Mouse (Mus musculus): ENCODE results near the gene Exoc6b. TPM values are rescaled to one million over a fixed set of nuclear protein-coding genes. Genes with fewer than 3 reads are reported as not detected.
"Not testable (repeated sequence)": the region's sequence is repeated elsewhere in the genome, so short reads cannot be mapped to it uniquely, and the experiment has no call there.

The Exoc6b gene
- total RNA-seq (2014; rRNA removed) (43.7 and 54.6 TPM in 2 replicates), polyA plus RNA-seq (2015; fragmentation: Nextera tagmentation; extraction: Ambion mirVana) (35.3 and 37.0 TPM in 2 replicates)

DNA sequence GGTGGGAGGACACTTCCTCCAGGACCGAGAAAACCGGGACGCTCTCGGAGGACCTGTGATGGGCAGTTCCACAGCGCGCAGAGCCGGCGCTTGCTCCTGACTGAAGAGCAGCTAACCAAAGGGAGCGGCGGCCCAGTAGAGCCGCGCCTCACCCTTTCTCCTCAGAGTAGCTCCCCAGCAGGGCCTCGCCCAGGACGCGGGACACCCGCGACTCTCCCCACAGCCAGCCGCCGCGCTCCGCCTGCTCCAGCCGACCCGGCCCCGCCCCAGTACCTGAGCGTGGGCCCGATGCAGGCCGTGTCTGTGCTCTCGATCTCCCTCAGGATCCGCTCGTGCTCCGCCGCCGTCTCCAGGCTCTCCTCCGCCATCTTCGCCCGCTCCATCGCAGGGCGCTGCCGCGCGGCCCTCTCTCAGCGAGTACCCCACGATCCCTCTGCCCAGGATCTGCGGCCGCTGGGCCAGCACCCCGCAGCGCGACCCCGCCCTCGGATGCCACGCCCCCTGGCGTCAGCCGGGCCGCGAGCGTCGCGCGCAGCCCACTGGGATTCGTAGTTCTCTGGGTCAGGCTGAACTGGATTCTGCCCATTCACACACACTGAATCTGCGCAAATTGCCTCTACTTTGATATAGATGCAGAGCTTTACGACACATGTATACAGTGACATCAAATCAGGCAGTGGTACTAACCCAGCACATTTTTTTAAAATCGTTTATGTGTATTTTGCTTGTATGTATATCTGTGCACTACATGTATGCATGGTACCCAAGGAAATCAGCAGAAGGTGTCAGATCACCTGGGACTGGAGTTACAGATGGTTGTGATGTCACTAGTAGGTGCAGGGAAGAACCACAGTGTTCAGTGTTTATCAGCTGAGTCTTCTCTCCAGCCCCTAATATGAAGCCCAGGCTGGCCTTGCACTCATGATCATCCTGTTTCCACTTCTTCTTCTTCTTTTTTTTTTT lies at the start of gene Exoc6b:
Exoc6b (minus strand) TSS at position 491 of the 963 bp plus-strand sequence.
- Histone ChIP-seq H3K9me3 (ENCODE audit: low read length) (no peaks in the 10 kb centered on the region), H3K4me1 (ENCODE audit: insufficient read depth, low read length) (peaks cover 7% of the 10 kb centered on the region; the same call in 1 of the 2 replicates), H3K27ac (ENCODE audit: low read depth, low read length) (peak within 1 kb of the TSS; percentile 88), H3K27me3 (ENCODE audit: insufficient read depth, low read length) (no peaks in the 10 kb centered on the region), H3K4me3 (ENCODE audit: low read depth, low read length) (peak within 1 kb of the TSS; percentile 86), H3K4me2 (ENCODE audit: low read depth, low read length, poor library complexity, severe bottlenecking) (peak within 1 kb of the TSS; percentile 49), H3K9ac (replicated peaks; ENCODE audit: low read length, poor library complexity, severe bottlenecking) (peak within 1 kb of the TSS; percentile 70), H3K36me3 (ENCODE audit: insufficient read depth, low read length) (no peaks in the 10 kb centered on the region)
- ATAC-seq (ENCODE audit: low FRiP score) = peak; percentile 91
- peak; percentile 86 for DNase-seq (ENCODE audit: low spot score)
- peak; percentile 53 for TF ChIP-seq CTCF (IDR thresholded peaks at IDR 0.05)
- WGBS = under 1% methylated on average over 45 of the region's 63 CpGs

DNA sequence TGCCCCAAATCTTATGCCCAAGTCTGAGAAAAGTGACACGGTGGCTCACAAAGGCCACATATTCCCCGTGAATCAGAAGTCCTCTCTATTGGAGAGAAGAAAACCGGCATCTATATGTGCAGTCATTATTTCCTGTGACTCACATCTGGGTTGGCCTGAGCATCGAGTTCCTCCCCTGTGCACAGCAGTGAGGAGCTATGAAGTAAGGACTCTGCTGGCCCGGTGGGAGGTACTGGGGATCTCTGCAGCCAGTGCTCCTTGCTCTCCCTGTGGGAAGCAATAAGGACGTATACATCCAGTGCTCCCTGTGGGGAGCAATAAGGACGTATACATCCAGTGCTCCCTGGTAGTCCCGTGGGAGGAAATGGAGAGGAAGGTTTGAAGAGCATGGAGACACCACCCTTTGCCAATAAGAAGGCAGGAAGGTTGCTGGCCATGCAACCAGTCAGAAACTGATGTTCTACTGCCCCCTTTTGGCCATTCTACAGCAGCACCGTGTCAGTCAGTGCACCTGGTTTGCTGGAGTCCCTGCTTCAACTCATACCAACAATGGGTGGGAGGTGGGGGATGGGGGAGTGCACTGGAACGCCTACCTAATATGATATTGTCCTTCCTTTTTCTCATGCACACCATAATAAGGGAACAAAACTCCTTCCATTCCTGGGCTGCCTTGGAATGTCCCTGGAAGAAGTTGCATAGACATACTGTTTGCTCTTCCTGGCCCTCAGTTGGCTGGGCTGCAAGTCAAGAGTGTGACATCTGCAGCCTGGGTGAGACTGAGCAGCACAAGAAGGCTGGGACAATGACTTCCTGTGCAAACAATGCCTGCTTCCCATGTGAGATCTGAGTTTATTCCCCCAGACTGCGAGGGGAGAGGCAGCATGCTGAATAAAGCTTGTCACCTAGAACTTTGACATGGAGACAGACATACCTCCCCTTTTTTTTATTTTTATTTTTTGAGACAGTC lies 48.5 kb upstream of the Exoc6b start:
- H3K9ac ChIP-seq (replicated peaks; ENCODE audit: low read length, poor library complexity, severe bottlenecking); H3K4me3 ChIP-seq (ENCODE audit: low read depth, low read length); H3K4me2 ChIP-seq (ENCODE audit: low read depth, low read length, poor library complexity, severe bottlenecking); H3K27ac ChIP-seq (ENCODE audit: low read depth, low read length); H3K36me3 ChIP-seq (ENCODE audit: insufficient read depth, low read length); H3K4me1 ChIP-seq (ENCODE audit: insufficient read depth, low read length); H3K27me3 ChIP-seq (ENCODE audit: insufficient read depth, low read length); H3K9me3 ChIP-seq (ENCODE audit: low read length); ATAC-seq (ENCODE audit: low FRiP score): not testable (repeated sequence)
- WGBS = 37% methylated on average over 8 of the region's 11 CpGs
- DNase-seq (ENCODE audit: low spot score) = peak; percentile 71
- TF ChIP-seq CTCF (IDR thresholded peaks at IDR 0.05) = peak; percentile 72

DNA sequence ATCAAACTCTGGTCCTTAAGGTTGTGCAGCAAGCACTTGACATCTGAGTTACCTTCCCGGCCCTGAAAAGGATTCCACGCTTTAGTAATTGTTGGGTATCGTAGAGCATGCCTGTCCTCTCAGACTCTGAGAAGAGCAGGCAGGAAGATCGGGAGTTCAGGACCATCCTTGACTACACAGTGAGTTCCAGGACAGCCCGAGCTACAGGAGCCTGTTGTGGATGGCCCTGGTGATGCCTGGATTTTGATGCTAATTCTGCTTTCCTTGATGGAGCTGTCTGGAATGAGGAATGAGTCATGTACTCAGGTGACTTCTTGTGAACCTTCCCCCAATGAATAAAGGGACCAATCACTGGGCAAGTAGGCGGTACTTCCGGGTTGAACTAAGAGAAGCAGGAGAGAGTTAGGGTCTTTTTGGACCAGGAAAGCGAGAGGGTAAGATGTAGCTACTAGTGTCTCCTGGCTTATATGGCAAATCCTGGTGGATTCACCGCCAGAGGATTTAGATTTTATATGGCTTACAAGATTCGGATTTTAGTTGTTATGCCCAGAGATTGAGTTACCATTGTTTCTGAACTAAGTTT lies 35.8 kb upstream of the Exoc6b start:
- Histone ChIP-seq H3K27ac (ENCODE audit: low read depth, low read length) (no peak overlapping the region), H3K27me3 (ENCODE audit: insufficient read depth, low read length) (no peaks in the 10 kb centered on the region), H3K9me3 (ENCODE audit: low read length) (no peaks in the 10 kb centered on the region), H3K9ac (replicated peaks; ENCODE audit: low read length, poor library complexity, severe bottlenecking) (no peak overlapping the region), H3K4me2 (ENCODE audit: low read depth, low read length, poor library complexity, severe bottlenecking) (no peak overlapping the region), H3K4me3 (ENCODE audit: low read depth, low read length) (no peak overlapping the region), H3K36me3 (ENCODE audit: insufficient read depth, low read length) (no peaks in the 10 kb centered on the region), H3K4me1 (ENCODE audit: insufficient read depth, low read length) (no peaks in the 10 kb centered on the region)
- no peak for TF ChIP-seq CTCF (IDR thresholded peaks at IDR 0.05)
- no peak for ATAC-seq (ENCODE audit: low FRiP score)
- DNase-seq (ENCODE audit: low spot score) = no peak
- WGBS = 90% methylated on average over 10 of the region's 10 CpGs

DNA sequence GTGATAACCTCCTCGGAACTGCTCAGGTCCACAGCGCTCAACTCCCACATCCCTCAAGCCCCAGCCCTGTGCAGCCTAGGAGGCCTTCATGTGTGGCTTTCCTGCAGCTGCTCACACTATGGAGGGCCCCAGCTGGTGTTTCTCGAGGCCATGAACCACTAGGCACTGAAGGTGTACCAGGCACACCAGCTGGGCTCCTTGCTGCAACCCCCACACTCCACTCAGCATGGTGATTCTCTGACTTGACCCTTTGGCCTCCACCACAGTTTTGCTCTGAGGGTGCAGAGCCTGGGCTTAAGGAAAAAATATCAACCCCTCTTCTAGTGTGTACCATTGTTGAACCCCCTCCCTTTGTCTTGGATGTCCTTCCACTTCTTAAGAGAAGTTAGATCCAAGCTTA lies 34.0 kb upstream of the Exoc6b start:
- Histone ChIP-seq H3K9ac (replicated peaks; ENCODE audit: low read length, poor library complexity, severe bottlenecking) (no peak overlapping the region), H3K27me3 (ENCODE audit: insufficient read depth, low read length) (no peaks in the 10 kb centered on the region), H3K27ac (ENCODE audit: low read depth, low read length) (no peak overlapping the region), H3K9me3 (ENCODE audit: low read length) (no peaks in the 10 kb centered on the region), H3K4me1 (ENCODE audit: insufficient read depth, low read length) (no peaks in the 10 kb centered on the region), H3K36me3 (ENCODE audit: insufficient read depth, low read length) (no peaks in the 10 kb centered on the region), H3K4me3 (ENCODE audit: low read depth, low read length) (no peak overlapping the region), H3K4me2 (ENCODE audit: low read depth, low read length, poor library complexity, severe bottlenecking) (no peak overlapping the region)
- 91% methylated on average over 3 of the region's 3 CpGs for WGBS
- no peak for DNase-seq (ENCODE audit: low spot score)
- TF ChIP-seq CTCF (IDR thresholded peaks at IDR 0.05) = no peak
- ATAC-seq (ENCODE audit: low FRiP score) = no peak

DNA sequence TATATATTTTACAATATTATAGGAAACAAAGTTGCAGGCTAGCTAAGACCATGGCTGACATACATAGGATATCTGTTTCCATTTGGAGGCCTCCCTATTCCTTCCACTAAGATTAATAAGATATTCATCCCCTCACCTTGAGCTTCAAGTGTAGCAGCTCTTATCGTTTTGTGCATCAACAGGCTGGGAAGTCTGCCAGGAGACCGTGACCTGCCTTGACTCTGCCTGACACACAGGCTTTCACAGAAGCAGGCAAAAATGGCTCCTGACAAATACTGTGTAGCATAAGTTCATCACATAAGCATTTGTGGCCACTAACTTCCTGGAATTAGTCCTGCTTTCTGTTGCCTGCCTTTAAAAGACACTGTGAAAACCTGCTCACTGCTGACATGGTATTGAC lies 27.1 kb upstream of the Exoc6b start:
- H3K9ac ChIP-seq (replicated peaks; ENCODE audit: low read length, poor library complexity, severe bottlenecking) = no peak overlapping the region
- no peak overlapping the region for H3K27ac ChIP-seq (ENCODE audit: low read depth, low read length)
- H3K27me3 ChIP-seq (ENCODE audit: insufficient read depth, low read length) = no peaks in the 10 kb centered on the region
- H3K9me3 ChIP-seq (ENCODE audit: low read length) = 0 out of 2 replicates have a peak, but pooled peaks cover 3% of the 10 kb centered on the region
- H3K36me3 ChIP-seq (ENCODE audit: insufficient read depth, low read length) = no peaks in the 10 kb centered on the region
- 64% methylated on average over 2 of the region's 2 CpGs for WGBS
- no peak overlapping the region for H3K4me3 ChIP-seq (ENCODE audit: low read depth, low read length)
- ATAC-seq (ENCODE audit: low FRiP score) (no peak), DNase-seq (ENCODE audit: low spot score) (no peak)
- no peak overlapping the region for H3K4me2 ChIP-seq (ENCODE audit: low read depth, low read length, poor library complexity, severe bottlenecking)
- no peaks in the 10 kb centered on the region for H3K4me1 ChIP-seq (ENCODE audit: insufficient read depth, low read length)
- TF ChIP-seq CTCF (IDR thresholded peaks at IDR 0.05) = no peak
